Mouse (Mus musculus) CD4-positive, CD25-positive, alpha-beta regulatory T cell, adult 2 months (primary cell): ENCODE data around the gene Hbs1l.

ENCODE experiments used
- DNase-seq: peaks from one replicate; pipeline ENCODE4 v3.0.0-alpha.2; 2012; ENCODE audit warnings: low read depth, low spot score

Gene Hbs1l

DNA sequence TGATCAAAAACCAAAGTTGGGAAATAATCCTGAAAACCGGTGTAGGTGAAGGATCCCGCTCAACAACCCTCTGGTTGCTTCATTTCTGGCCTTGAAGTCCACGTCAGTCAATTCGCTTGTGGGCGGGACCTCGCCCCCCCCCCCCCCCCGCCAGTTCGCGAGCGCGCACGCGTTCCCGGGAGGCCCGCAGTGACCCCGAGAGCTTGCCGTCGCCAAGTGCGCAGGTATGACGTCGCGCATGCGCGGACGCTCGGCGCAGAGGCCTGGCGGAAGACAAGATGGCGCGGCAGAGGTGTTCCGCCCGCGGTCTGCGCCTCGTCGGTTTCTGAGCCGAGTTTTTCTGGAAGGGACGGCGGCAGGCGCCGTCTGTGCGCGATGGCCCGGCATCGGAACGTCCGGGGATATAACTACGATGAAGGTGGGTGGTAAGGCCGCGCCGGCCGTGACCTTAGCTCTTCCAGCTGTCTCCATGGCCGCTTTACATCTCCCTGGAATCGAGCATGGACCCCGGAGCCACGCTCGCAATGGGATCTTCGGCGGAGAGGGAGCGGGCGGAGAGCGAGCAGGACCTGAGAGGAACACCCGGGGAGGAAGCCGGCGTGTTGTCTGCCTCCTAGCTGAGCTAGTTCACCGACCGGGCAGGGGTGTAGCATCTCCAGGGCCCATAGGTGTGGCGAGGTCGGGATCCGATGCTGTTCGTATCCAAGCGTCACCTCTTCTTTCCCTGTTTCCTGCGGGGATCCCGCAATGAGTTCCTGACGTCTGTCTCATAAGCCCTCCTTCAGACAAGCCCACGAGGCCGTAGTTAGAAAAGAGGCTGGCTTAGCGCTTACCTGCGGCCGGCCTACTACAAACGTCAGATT lies at the start of gene Hbs1l:
Gene Hbs1l (plus strand): TSS at position 221 of the 863 bp plus-strand sequence.
- DNase-seq, result peak; percentile 99

DNA sequence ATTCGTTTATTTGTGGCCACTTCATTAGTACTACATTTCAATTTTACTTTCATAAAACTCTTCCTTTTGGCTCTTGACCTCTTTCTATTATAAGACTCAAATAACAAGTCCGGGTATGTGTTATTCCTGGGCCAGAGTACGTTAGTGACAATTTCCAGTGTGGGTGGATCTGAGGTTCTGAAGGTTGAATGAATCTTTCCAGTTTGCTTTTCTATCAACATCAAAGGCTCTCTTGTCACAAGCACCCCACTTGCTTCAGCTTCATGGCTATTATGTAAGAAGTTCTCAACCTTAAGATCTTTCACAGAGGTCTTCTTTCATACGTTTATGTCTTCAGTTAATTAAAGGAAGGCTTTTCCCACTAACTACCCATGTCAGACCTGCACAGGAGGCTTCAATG lies 47.2 kb upstream of the Hbs1l start:
- peak; percentile 51 for DNase-seq

DNA sequence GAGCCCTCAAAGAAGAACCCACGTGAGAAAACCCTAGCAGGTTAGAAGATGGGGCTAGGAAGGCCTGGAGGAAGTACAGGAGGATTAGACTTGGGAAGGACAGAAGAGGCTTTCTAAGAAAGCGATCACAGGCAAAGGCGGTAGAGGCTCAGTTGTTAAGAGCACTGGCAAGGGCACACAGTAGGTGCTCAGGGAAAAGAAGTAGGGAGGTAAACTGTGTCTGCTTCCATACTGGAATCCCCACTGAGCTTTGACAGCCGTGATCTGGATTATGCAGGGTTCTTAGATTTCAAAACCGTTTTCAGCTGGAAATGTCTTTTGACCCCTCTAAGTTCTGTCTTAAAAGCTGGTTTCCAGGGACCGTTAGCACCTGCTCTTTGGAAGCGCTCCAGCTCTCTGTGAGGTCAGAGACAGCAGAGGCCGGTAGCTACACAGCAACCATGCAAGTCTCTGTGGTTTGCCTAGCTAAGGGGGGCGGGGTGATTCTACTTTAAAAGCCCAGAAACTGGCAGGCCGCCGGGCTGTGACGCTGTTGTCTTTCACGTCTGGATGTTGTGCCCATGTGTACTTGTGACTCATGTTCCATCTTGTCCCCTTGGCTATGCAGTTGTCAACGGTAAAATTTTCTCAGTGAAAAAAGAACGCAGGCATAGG lies 43.8 kb upstream of the Hbs1l start:
- peak; percentile 85 for DNase-seq

DNA sequence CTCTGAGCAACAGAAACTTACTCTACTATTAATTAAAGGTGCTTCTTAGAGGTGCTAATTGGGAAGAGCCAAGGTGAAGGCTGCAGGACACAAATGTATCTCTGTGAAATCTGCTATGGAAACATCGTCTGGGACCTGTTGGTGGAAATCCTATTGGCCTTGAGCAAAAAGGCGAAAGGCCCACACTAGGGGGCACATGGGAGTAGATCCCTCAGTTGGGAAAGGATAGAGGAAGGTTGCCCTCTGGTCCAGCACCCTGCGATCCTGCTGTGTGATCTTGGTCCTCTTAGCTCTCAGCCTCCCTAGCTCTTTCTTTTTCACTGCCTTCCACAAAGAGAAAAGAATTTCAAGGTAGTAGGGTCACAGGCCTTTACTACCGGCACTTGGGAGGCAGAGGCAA lies 43.0 kb upstream of the Hbs1l start:
- no peak for DNase-seq

DNA sequence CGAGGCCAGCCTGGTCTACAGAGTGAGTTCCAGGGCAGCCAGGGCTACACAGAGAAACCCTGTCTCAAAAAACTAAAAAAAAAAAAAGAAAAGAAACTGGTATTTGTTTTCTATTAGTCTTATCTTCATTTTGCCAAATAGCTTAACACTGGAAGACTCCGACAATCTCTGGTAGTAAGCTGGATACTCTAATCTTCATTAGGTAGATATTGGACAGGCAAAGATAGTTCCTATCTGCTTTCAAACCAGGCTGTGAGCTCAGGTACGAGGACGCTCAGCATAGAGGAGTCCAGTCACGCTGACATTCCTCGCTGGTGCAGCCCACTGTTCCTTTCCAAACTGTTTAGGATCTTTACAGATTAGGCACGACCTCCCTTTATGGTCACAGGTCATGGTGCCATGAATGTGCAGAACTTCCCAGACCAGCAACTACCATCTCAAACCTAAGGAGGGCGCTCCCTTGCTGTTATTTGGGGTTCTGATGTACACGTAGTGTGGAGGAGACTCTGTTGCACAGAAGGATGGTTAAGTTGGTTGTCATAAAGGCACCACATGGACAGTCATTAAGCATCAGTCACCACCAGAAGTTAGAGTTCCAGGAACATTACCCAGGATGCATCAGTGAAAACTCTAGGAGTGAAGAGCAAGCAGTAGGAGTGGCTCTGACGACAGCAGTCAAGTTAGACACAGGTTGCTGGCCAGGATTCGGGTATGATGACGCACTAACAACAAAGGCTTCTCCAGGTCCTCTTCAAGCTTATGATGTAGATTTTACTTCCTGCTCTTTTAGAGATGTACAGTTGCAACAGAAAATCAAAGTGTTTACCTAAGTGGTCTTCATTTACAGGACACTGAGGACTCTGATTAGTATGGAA lies 41.3 kb upstream of the Hbs1l start:
- peak; percentile 71 for DNase-seq

DNA sequence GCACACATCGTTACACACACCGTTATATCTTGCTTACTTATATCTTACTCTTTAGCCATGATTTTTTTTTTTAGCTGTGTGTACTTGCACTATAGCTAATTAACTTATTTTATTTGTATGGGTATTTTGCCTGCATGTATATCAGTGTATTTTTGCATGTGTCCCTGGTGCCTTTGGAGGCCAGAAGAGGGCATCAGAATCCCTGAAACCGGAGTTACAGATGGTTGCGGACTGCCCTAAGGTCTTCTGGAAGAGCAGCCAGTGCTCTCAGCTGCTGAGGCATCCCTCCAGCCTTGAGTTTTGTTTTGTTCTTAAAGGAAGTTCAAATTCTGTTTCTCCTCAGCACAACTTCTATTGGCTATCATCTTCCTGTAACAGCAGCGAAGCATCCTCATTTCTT lies 38.5 kb upstream of the Hbs1l start:
- no peak for DNase-seq

DNA sequence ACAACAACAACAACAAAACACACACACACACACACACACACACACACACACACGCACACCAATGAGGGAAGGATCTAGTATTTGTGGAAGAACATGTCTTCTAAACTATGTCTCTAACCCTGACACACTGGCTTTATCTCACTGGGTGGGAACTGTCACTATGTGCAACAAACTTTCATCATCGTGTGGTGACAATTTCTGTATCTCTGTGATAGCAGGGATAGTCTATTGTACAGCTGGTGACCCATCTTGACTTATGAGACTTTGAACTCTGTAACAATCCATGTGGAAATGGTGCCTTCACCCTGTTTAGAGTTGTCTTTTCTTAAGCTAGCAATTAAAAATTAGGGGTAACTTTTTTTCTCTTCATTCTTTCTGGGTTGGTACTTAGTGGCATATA lies 36.1 kb upstream of the Hbs1l start:
- no peak for DNase-seq

DNA sequence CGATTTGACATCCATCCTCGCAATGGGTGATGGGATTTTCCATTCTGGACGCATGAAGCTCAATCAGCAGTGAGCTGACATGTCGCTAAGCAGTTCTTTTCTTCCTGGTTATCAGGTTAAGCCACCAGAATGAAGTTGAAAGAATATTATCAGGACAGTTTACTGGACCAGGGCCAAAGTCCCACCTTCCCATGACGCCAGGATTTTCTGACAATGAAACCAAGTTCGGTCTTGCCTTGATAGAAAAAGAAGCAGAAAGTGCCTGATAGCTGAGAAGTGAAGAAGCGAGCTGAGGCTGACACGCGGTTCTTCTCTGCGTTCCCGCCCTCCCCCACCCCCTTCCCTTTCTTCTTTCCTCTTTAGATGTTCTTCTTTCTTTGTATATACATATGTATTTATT lies 30.6 kb upstream of the Hbs1l start:
- DNase-seq, result no peak

DNA sequence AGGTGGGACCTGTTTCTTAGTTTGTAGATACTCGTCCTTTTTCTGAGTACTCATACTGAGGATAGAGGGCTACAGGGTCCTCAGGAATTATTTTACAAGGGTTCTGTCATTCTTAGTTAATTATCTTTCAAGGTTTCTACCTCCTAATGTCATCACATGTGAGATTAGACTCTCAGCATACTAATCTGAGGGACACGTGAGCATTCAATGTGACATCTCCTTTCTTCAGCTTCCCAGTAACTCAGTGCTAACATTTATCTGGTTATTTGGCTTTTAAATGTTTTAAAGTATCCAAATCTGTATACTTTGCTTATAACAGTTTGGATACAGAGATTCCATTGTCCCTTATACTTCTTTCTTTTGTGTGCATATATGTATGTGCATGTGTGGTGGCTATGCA lies 28.3 kb upstream of the Hbs1l start:
- DNase-seq, result no peak

DNA sequence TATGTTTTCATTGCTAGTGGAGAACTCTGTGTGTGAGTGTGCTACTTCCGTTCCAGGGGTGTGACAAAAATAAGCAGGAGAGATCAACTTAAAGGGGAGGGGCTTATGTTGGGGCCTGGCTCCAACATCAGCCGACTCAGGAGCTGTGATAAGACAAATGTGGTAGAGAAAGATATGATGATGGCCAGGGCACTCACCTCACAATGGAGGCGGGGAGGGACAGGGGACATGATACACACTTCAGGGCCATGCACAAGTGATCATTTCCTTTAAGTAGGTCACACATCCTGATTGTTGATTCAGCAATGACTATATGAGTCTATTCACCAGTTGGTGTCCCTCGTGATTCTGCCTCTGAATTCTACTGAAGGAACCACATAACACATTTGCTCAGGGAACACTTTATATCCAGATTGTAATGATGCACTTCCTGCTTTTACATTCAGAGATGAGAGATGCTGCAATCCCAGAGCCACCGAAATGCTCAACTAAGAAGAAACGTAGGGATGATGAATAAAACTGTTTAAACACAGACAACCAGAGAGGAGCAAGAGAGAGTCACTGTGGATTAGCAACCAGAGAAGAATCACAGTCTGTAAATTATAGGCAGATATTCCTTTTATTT lies 26.9 kb upstream of the Hbs1l start:
- DNase-seq, result peak; percentile 43

DNA sequence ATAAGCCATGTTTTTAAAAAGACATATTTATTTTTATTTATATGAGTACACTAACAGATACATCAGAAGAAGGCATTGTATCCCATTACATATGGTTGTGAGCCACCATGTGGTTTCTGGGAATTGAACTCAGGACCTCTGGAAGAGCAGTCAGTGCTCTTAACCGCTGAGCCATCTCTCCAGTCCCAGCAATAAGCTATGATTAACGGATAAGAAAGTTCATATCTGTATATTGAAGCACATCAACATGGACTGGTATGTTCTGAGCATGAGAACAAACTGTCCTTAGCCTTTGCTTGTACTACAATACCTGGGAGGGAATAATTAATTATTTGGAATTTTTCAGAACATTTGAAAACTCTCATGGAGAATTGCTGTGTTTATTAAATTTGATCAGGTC lies 25.9 kb upstream of the Hbs1l start:
- DNase-seq, result no peak

DNA sequence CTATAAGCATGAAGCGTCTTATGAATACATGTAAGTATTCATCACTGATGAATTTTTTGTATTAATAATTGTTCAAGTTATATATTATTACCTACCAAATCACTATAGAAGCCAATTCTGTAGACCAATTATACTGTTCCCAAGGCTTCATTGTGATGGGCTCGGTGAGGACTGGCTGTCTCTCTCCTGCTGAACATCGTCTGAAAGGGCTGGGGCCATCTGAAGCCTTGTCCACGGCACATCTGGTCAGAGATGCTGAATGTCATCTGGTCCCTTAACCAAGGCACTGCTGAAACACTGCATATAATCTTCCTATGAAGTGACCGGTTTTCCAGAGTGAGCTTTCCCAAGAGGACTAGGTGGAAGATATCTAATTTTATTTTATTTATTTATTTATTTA lies 24.9 kb upstream of the Hbs1l start:
- DNase-seq, result no peak

DNA sequence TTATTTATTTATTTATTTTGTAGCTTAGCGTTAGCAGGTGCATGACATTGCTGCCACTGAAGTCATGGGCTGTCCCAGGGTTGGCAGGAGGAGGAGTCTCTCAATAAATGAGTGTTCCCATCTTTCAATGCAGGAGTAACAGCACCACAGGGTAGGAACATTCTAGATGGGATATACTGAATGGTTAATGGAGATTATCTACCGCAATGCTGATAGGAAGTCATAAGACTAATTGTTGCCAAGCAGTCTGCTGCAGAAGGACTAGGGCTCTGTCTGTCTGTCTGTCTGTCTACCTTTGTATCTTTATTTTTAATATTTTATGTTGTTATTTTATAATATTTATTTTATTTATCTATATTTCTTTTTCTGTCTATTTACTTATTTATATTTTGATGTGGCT lies 24.5 kb upstream of the Hbs1l start:
- DNase-seq, result no peak

DNA sequence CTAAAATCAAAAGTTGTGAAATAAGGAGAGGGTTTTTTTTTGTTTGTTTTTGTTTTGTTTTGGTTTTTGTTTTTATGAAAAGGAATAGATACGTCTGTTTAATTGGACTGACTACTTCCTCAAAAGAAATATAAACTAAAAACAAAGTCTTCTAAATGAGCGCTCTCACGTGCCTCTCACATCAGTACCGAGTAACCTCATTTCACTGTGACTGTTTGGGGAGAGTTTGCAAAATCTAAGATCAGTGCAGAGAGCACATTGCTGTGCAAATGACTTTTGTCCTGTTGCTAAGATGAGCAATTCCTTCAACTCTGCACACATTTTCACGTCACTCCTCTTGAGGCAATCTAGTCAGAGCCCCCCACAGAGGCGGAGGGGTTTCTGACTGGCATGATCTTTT lies 24.0 kb upstream of the Hbs1l start:
- DNase-seq, result no peak

DNA sequence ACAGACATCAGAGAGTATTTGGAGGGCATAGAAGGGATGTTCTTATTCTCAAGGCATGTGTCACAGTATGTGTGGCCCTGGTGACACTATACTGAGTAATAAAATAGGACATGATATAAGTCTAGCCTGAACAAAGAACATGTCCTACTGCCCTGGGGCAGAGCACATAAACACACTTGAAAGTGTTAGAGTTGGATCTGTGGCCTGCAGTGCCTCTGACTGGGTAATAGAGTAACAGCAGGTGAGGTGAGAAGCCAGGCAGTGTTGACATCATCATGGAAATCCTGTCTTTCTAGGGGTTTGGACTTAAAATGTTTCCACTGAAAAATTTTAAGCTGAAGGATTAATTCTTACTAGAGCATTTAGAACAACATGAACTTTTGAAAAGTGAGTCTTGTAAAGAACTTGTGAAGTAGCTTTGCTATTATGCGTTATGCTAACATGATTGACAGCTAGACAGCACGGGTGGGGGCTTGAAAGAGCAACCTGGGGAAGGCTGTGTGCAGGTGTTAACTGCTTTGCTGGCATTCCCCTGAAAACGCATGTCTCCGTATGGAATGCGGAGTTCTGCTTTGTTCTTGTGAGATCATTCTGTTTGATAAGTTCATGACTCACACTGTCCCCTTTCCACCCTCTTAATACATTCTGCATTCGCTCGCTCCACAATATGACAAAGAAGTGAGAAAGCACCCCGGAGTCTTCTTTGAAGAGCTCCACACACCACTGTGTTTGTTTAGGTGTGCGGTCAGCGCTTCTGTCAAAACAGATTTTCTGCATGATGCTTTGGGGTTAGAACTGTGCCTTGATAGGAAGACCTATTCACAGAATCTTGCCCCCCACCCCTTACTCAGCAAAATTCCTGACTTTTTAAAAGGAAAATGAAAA lies 8.3 kb upstream of the Hbs1l start:
- DNase-seq, result no peak

DNA sequence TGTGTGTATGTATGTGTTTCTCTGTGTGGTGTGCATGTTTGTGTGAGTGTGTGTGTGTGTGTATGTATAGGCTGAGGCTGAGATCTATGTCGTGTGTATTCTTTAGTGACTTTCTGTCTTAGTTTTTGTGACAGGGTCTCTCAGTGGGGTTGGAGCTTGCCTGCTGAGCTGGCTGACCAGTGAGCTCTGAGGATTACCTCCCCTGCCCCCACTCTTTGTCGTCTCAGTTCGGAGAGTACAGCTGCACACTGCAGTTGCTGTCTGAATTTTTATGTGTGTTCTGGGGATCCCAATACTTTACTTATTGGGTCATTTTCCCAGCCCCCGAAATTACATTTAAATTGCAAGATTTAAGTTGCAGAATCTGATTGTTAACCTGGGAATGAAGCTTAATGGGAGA lies 4.6 kb upstream of the Hbs1l start:
- no peak for DNase-seq

DNA sequence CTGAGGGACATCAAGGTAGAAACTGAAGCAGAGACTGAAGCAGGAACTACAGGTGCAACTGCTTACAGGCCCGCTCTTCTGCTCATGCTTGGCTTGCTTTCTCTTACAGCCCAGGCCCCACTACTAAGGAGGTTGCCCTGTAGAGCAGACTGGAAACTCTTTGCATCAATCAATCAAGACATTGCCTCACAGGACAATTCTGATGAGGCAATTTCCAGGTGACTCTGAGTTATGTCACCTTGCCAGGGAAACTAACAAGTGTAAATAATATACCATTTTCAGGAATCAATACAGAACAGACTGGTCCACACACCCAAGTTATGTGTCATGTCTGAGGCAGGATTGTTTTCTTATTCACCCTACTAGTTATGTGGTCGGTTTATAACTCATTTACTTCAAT lies 1.6 kb upstream of the Hbs1l start:
- no peak for DNase-seq

DNA sequence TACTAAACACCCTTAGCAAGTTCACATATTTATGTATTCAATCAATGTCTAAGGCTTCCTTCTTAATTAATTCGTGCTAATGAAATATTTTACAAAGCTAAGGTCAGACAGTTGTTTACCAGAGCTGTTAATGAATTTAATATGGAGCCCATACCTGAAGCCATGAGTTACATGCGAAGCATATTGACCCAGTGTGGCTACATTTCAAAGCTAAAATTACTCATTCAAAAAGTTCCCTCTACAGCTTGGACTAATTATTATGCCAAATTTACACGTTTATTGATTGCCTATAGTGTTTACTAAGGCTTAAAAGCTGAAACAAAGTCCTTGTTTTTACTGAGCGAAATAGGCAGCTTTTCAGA lies 401 bp upstream of the Hbs1l start:
- DNase-seq, result no peak

DNA sequence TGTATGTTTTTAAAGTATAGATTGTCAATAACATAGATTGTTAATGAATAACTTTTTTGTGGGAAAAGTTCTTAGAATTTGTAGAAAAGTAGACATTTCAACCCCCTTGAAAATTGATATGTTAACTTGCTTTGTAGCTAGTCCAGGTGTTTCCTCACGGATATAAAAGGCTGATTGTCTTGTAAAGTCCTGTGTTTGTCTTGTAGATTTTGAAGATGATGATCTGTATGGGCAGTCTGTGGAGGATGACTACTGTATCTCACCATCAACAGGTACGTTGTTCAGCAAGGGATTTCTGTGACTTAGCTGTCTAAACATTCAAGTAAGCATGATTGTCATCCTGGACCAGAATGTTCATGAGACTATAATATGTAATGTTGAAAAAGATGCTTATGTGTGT lies 3.2 kb downstream of the Hbs1l start:
- no peak for DNase-seq

DNA sequence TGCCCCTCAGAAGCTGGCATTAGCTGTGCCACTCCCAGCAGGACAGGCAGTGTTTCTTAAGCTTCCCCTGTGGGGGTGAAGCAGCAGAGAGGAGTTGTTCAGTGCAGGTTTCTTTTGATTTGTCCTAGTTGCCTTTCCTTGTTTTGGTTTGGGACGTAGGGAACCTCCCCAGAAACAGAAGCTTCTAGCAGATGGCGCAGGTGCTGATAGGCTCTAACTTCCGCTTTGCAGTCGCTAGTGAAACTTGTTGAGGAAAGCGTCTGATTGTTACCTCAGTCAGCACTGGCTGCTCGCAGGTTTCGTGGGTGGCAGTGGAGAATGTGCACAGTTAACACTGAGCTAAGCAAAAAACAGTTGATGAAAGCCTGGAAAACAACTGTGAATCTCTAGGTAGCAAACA lies 6.0 kb downstream of the Hbs1l start:
- peak; percentile 61 for DNase-seq
